Mouse (Mus musculus) liver, embryonic 11.5 days (tissue): ENCODE data around the gene Myrfl. TPM values are rescaled to one million over a fixed set of nuclear protein-coding genes. Genes with fewer than 3 reads are reported as not detected.

Experiments used
- ATAC-seq: fragments of 200-750 bp; cut with Nextera tagmentation; replicated peaks from 2 replicates; pipeline ENCODE4 v1.8.0; 2017; ENCODE audit warnings: moderate number of reproducible peaks, mild to moderate bottlenecking, moderate TSS enrichment, moderate library complexity; ENCODE audit not compliant: low FRiP score
- DNase-seq: peaks from one replicate; pipeline ENCODE4 v3.0.0-alpha.2; 2017; ENCODE audit warnings: low spot score
- H3K27ac ChIP-seq: fragments of 300-500 bp; sonication (generic); 2 replicates; pipeline ENCODE4 v1.5.1; 2014; ENCODE audit warnings: mild to moderate bottlenecking, low read depth, low read length, control low read depth
- H3K27me3 ChIP-seq: fragments of 300-500 bp; sonication (generic); replicated peaks from 2 replicates; pipeline ENCODE4 v1.6.1; 2014; ENCODE audit warnings: low read length, mixed read lengths; ENCODE audit not compliant: control insufficient read depth, insufficient read depth
- H3K36me3 ChIP-seq: fragments of 300-500 bp; sonication (generic); 2 replicates; pipeline ENCODE4 v1.6.1; 2014; ENCODE audit warnings: mild to moderate bottlenecking, low read length, moderate library complexity, mixed read lengths; ENCODE audit not compliant: control insufficient read depth, insufficient read depth
- H3K4me1 ChIP-seq: fragments of 300-500 bp; sonication (generic); replicated peaks from 2 replicates; pipeline ENCODE4 v1.6.1; 2014; ENCODE audit warnings: low read length, mixed read lengths; ENCODE audit not compliant: control insufficient read depth, insufficient read depth
- H3K4me2 ChIP-seq: fragments of 300-500 bp; sonication (generic); 2 replicates; pipeline ENCODE4 v1.6.1; 2014; ENCODE audit warnings: mild to moderate bottlenecking, control low read depth, moderate library complexity
- H3K4me3 ChIP-seq: fragments of 300-500 bp; sonication (generic); 2 replicates; pipeline ENCODE4 v1.5.1; 2014; ENCODE audit warnings: low read depth, low read length, control low read depth
- H3K9ac ChIP-seq: fragments of 300-500 bp; sonication (generic); 2 replicates; pipeline ENCODE4 v1.6.1; 2014; ENCODE audit warnings: low read depth, low read length, control low read depth
- H3K9me3 ChIP-seq: fragments of 300-500 bp; sonication (generic); 2 replicates; pipeline ENCODE4 v1.6.1; 2016; ENCODE audit warnings: low read length, inconsistent platforms, mixed read lengths; ENCODE audit not compliant: control insufficient read depth
- WGBS: fragments of 180-500 bp; shearing (Covaris S2); extraction: QIAGEN DNeasy Blood & Tissue Kit; methylation state at CpG from one replicate; pipeline ENCODE4 v1.1.7; 2014; 5-methylcytosine and 5-hydroxymethylcytosine counted together
- polyA plus RNA-seq: library from polyadenylated mRNA; unstranded; fragments of >200 nt; fragmentation: Nextera tagmentation; extraction: Ambion mirVana; gene quantifications from 2 replicates; pipeline ENCODE4 v1.2.1, GENCODE M21; 2014

The Myrfl gene
- polyA plus RNA-seq, 1 experiment from 2014 or later, result 0.16 TPM

GRCm38 (mm10) chr10:116872016-116872410 lies 24.7 kb downstream of the Myrfl start:
- DNase-seq, result no peak
- Histone ChIP-seq H3K27ac (no peak overlapping the region), H3K9me3 (no peaks in the 10 kb centered on the region), H3K4me1 (no peaks in the 10 kb centered on the region), H3K27me3 (no peaks in the 10 kb centered on the region), H3K4me3 (no peak overlapping the region), H3K4me2 (no peak overlapping the region), H3K9ac (no peak overlapping the region), H3K36me3 (no peaks in the 10 kb centered on the region)
- 70% methylated on average over 14 of the region's 14 CpGs for whole genome bisulfite sequencing
- ATAC-seq, result no peak

GRCm38 (mm10) chr10:116871329-116872015 lies 25.2 kb downstream of the Myrfl start:
- H3K4me1 ChIP-seq, result no peaks in the 10 kb centered on the region
- H3K36me3 ChIP-seq, result no peaks in the 10 kb centered on the region
- no peak for DNase-seq
- H3K27me3 ChIP-seq, result no peaks in the 10 kb centered on the region
- H3K9me3 ChIP-seq, result no peaks in the 10 kb centered on the region
- H3K4me3 ChIP-seq, result no peak overlapping the region
- H3K4me2 ChIP-seq, result no peak overlapping the region
- ATAC-seq, result no peak
- H3K27ac ChIP-seq, result no peak overlapping the region
- H3K9ac ChIP-seq, result no peak overlapping the region
- WGBS, result 72% methylated on average over 12 of the region's 12 CpGs

GRCm38 (mm10) chr10:116870819-116871218 lies 25.9 kb downstream of the Myrfl start:
- no peak overlapping the region for H3K4me3 ChIP-seq
- no peaks in the 10 kb centered on the region for H3K36me3 ChIP-seq
- no peak overlapping the region for H3K27ac ChIP-seq
- no peaks in the 10 kb centered on the region for H3K9me3 ChIP-seq
- H3K27me3 ChIP-seq, result no peaks in the 10 kb centered on the region
- H3K4me1 ChIP-seq, result no peaks in the 10 kb centered on the region
- DNase-seq, result no peak
- WGBS, result 74% methylated on average over 6 of the region's 6 CpGs
- H3K9ac ChIP-seq, result no peak overlapping the region
- ATAC-seq, result no peak
- no peak overlapping the region for H3K4me2 ChIP-seq

GRCm38 (mm10) chr10:116853159-116853845 lies 43.4 kb downstream of the Myrfl start:
- Histone ChIP-seq H3K9me3 (no peaks in the 10 kb centered on the region), H3K4me2 (no peak overlapping the region), H3K4me3 (no peak overlapping the region), H3K4me1 (no peaks in the 10 kb centered on the region), H3K27ac (no peak overlapping the region), H3K36me3 (no peaks in the 10 kb centered on the region), H3K27me3 (no peaks in the 10 kb centered on the region), H3K9ac (no peak overlapping the region)
- no peak for ATAC-seq
- DNase-seq, result no peak
- 80% methylated on average over 11 of the region's 11 CpGs for WGBS

- no peaks in the 10 kb centered on the region for H3K36me3 ChIP-seq
- H3K9me3 ChIP-seq, result no peaks in the 10 kb centered on the region
- ATAC-seq (no peak), DNase-seq (peak; percentile 69)
- no peak overlapping the region for H3K4me2 ChIP-seq
- H3K4me1 ChIP-seq, result no peaks in the 10 kb centered on the region
- no peak overlapping the region for H3K4me3 ChIP-seq
- 27% methylated on average over 22 of the region's 22 CpGs for whole genome bisulfite sequencing
- no peaks in the 10 kb centered on the region for H3K27me3 ChIP-seq
- no peak overlapping the region for H3K27ac ChIP-seq
- H3K9ac ChIP-seq, result no peak overlapping the region
These were observed 47.8 kb downstream of the Myrfl start for GRCm38 (mm10) chr10:116848749-116849473.

- Histone ChIP-seq H3K4me3 (no peak overlapping the region), H3K9me3 (no peaks in the 10 kb centered on the region), H3K4me2 (no peak overlapping the region), H3K9ac (no peak overlapping the region), H3K27ac (no peak overlapping the region), H3K27me3 (no peaks in the 10 kb centered on the region), H3K4me1 (no peaks in the 10 kb centered on the region), H3K36me3 (no peaks in the 10 kb centered on the region)
- 69% methylated on average over 3 of the region's 3 CpGs for WGBS
- ATAC-seq (no peak), DNase-seq (no peak)
These were observed 55.2 kb downstream of the Myrfl start for GRCm38 (mm10) chr10:116841551-116841950.

- no peaks in the 10 kb centered on the region for H3K27me3 ChIP-seq
- DNase-seq (no peak), ATAC-seq (no peak)
- H3K9me3 ChIP-seq, result no peaks in the 10 kb centered on the region
- H3K4me3 ChIP-seq, result no peak overlapping the region
- no peak overlapping the region for H3K27ac ChIP-seq
- no peak overlapping the region for H3K4me2 ChIP-seq
- no peaks in the 10 kb centered on the region; the same call in 1 of the 2 replicates for H3K4me1 ChIP-seq
- 90% methylated on average over 6 of the region's 6 CpGs for WGBS
- H3K36me3 ChIP-seq, result no peaks in the 10 kb centered on the region
- no peak overlapping the region for H3K9ac ChIP-seq
These were observed 66.0 kb downstream of the Myrfl start for GRCm38 (mm10) chr10:116830676-116831075.

- Histone ChIP-seq H3K4me1 (no peaks in the 10 kb centered on the region; the same call in 1 of the 2 replicates), H3K9me3 (no peaks in the 10 kb centered on the region), H3K9ac (no peak overlapping the region), H3K36me3 (no peaks in the 10 kb centered on the region), H3K27ac (no peak overlapping the region), H3K4me2 (no peak overlapping the region), H3K27me3 (no peaks in the 10 kb centered on the region), H3K4me3 (no peak overlapping the region)
- no peak for DNase-seq
- 68% methylated on average over 4 of the region's 4 CpGs for WGBS
- no peak for ATAC-seq
These were observed 68.6 kb downstream of the Myrfl start for GRCm38 (mm10) chr10:116828099-116828498.
